Comparison of ENCODE assay signal across 8 mouse cellular contexts in the genomic region with DNA sequence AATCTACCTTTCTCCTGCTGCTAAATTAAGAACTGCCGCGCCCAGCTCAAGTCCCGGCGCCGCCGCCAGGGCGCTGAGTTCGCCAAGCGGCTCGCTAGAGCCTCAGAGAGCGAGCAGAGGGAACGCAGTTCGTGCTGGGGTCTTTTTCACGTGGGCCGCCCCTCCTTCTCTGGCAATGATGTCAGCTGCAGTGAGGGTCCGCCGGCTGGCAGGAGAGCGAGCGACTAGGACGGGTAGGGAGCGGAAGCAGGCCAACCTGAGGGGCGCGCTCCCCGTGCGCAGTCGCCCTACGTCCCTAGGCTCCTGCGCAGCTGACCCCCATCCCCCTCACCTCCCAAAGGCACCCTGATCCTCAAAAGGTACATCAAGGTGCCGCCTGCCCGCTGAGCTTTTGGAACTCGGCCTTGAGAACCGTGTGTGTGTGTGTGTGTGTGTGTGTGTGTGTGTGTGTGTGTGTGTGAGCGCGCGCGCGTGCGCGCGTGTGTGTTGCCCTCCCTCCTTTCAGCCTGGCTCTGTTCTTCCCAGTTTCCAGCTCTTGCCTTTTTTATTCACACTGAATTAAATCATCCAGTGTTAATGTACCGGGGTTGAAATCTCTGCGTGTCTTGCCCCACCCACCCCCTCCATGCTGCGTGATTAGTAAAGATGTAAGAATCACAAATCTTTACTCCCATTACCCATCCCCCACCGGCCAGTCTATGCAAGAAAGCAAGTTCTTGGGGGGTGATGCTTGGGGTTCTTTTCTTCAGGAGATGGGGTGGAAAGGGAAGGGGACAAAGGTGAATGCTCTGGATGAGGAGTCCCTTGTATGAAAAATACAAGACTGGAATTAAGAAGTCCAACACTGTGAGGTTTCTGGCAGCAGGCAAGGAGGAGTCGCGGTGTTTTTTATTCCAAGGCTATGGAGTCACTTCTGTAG. TPM values are rescaled to one million over a fixed set of nuclear protein-coding genes. Genes with fewer than 3 reads are reported as not detected.
DNase-seq lines count a peak whose midpoint lies in the region; ATAC-seq and TF ChIP-seq lines count a peak whose summit lies in the region.

No protein-coding gene starts in this region.

- H3K27ac ChIP-seq in left cerebral cortex, adult 2 months, result peak overlapping the region; percentile 80
- no peak overlapping the region for H3K27ac ChIP-seq in limb, embryonic 12.5 days

- peak overlapping the region; percentile 64 for H3K4me2 ChIP-seq in limb, embryonic 12.5 days

- DNase-seq in left cerebral cortex, adult 2 months (ENCODE audit: extremely low spot score in 1 of 2, low spot score in 2 of 2), result peak; percentile 20 to 45
- DNase-seq in left cerebral cortex, adult 9 months (ENCODE audit: low spot score in 2 of 2), result no peak
- DNase-seq in embryo, embryonic 10 days (ENCODE audit: low spot score), result peak; percentile 82
- peak; percentile 20 to 21 for DNase-seq in heart, postnatal 10 days
- DNase-seq in retina, embryonic 14.5 days (ENCODE audit: low spot score), result peak; percentile 64
- DNase-seq in adrenal gland, postnatal 25 days, result no peak
- no peak for DNase-seq in adrenal gland, postnatal 36 days

- 7% methylated on average over 36 of the region's 46 CpGs for WGBS in limb, embryonic 12.5 days

- TF ChIP-seq CTCF in left cerebral cortex, adult 2 months (IDR thresholded peaks at IDR 0.05), result peak; percentile 27

- peak overlapping the region; percentile 58 for H3K4me3 ChIP-seq in left cerebral cortex, adult 2 months
- peak overlapping the region; percentile 43 for H3K4me3 ChIP-seq in limb, embryonic 12.5 days (replicated peaks)

- peak overlapping the region; percentile 44 for H3K9ac ChIP-seq in limb, embryonic 12.5 days (replicated peaks)

- H3K27me3 ChIP-seq in limb, embryonic 12.5 days, result peaks cover 13% of the 10 kb centered on the region

- H3K9me3 ChIP-seq in limb, embryonic 12.5 days, result no peaks in the 10 kb centered on the region

- ATAC-seq in limb, embryonic 12.5 days (ENCODE audit: insufficient number of reproducible peaks, insufficient read depth, low FRiP score, low TSS enrichment, low read depth), result peak; percentile 73; the same call in 1 of the 2 replicates

- H3K4me1 ChIP-seq in limb, embryonic 12.5 days (replicated peaks), result no peaks in the 10 kb centered on the region

- no peaks in the 10 kb centered on the region for H3K36me3 ChIP-seq in limb, embryonic 12.5 days

- intact Hi-C loops in left cerebral cortex, adult 2 months (cut with DNase I), result loop anchor here (10.0 kb wide), 1 partner anchor 1732 kb away; no protein-coding TSS in a partner anchor
- intact Hi-C loops in heart, postnatal 10 days (cut with DNase I), result no loop called here

RNA-seq across cellular contexts. Expression of a gene that starts 3.0 kb away (rescaled TPM):
- total RNA-seq in left cerebral cortex, adult 2 months (2021), result 10 to 100 TPM; 18.7 to 23.8 TPM
- under 1 TPM; 0.07 to 0.12 TPM for total RNA-seq in heart, postnatal 10 days (2021)
- polyA plus RNA-seq in limb, embryonic 12.5 days (2016; fragmentation: Nextera tagmentation; extraction: Ambion mirVana), result 3.6 and 4.6 TPM in 2 replicates
- 0.06 TPM in 1 of 2 replicates, not detected in the other for total RNA-seq in adrenal gland, postnatal 25 days (2021)
- total RNA-seq in adrenal gland, postnatal 36 days (2021), result under 1 TPM; 0.03 to 0.07 TPM

RNA-seq across cellular contexts. Expression of a gene that starts 19.8 kb away (rescaled TPM):
- total RNA-seq in left cerebral cortex, adult 2 months (2021), result not detected
- total RNA-seq in heart, postnatal 10 days (2021), result not detected
- polyA plus RNA-seq in limb, embryonic 12.5 days (2016; fragmentation: Nextera tagmentation; extraction: Ambion mirVana), result not detected in 2 replicates
- total RNA-seq in adrenal gland, postnatal 25 days (2021), result not detected in 2 replicates
- not detected for total RNA-seq in adrenal gland, postnatal 36 days (2021)

Comparison
In these comparisons a context has a peak if more than half of its experiments do, and no peak if none do; other contexts are left out.
1. DNase-seq: peak in left cerebral cortex, adult 2 months (2 of 2), embryo, embryonic 10 days (single experiment), heart, postnatal 10 days (2 of 2) and retina, embryonic 14.5 days (single experiment); none in left cerebral cortex, adult 9 months (0 of 2), adrenal gland, postnatal 25 days (single experiment) and adrenal gland, postnatal 36 days (0 of 2).
2. RNA of a gene that starts 3.0 kb away (total RNA-seq): 18.7 to 23.8 TPM in left cerebral cortex, adult 2 months; 0.07 to 0.12 TPM in heart, postnatal 10 days, 0.03 to 0.07 TPM in adrenal gland, postnatal 36 days and 0.06 TPM in adrenal gland, postnatal 25 days; every median in the first group is over 10 times any median in the second.